Mouse (Mus musculus) hindbrain, embryonic 12.5 days (tissue): ENCODE data around the gene Rasgef1c. TPM values are rescaled to one million over a fixed set of nuclear protein-coding genes. Genes with fewer than 3 reads are reported as not detected.

Experiments
- ATAC-seq: fragments of 200-750 bp; cut with Nextera tagmentation; 2 replicates; pipeline ENCODE4 v1.8.0; 2017; ENCODE audit warnings: moderate TSS enrichment; ENCODE audit not compliant: low FRiP score
- H3K27ac ChIP-seq: fragments of 300-500 bp; sonication (generic); 2 replicates; pipeline ENCODE4 v1.5.1; 2016; ENCODE audit warnings: mild to moderate bottlenecking
- H3K27me3 ChIP-seq: fragments of 300-500 bp; sonication (generic); 2 replicates; pipeline ENCODE4 v1.6.1; 2016; ENCODE audit warnings: mild to moderate bottlenecking
- H3K36me3 ChIP-seq: fragments of 300-500 bp; sonication (generic); 2 replicates; pipeline ENCODE4 v1.6.1; 2016; ENCODE audit warnings: mild to moderate bottlenecking
- H3K4me1 ChIP-seq: fragments of 300-500 bp; sonication (generic); 2 replicates; pipeline ENCODE4 v1.6.1; 2016
- H3K4me2 ChIP-seq: fragments of 300-500 bp; sonication (generic); replicated peaks from 2 replicates; pipeline ENCODE4 v1.6.1; 2016; ENCODE audit warnings: mild to moderate bottlenecking
- H3K4me3 ChIP-seq: fragments of 300-500 bp; sonication (generic); 2 replicates; pipeline ENCODE4 v1.5.1; 2016; ENCODE audit warnings: mild to moderate bottlenecking
- H3K9ac ChIP-seq: fragments of 300-500 bp; sonication (generic); 2 replicates; pipeline ENCODE4 v1.6.1; 2016; ENCODE audit warnings: mild to moderate bottlenecking, moderate library complexity
- H3K9me3 ChIP-seq: fragments of 300-500 bp; sonication (generic); replicated peaks from 2 replicates; pipeline ENCODE4 v1.6.1; 2016; ENCODE audit warnings: mild to moderate bottlenecking
- WGBS: fragments of 180-500 bp; shearing (Covaris S2); methylation state at CpG from one replicate; pipeline ENCODE4 v1.1.7; 2016; 5-methylcytosine and 5-hydroxymethylcytosine counted together
- polyA plus RNA-seq: library from polyadenylated mRNA; unstranded; fragments of >200 nt; fragmentation: Nextera tagmentation; extraction: Ambion mirVana; gene quantifications from 2 replicates; pipeline ENCODE4 v1.2.1, GENCODE M21; 2016

Rasgef1c gene
- polyA plus RNA-seq, 1 experiment from 2014 or later, result 5.3 TPM

DNA sequence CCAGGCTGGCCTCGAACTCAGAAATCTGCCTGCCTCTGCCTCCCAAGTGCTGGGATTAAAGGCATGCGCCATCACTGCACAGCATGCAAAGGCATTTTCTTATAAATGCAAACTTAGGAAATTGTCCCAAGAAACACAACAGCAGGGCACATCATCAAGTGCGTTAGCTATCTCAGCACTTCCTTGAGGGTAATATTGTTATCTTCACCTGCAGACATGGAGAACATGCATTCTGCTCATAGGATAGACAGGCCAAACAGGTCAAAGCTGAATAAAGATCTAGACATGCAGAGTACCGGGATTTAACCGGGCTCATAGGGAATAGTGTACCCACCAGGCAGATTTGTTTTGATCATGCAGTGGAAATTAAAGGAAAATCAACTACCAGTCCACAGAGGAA lies 9.6 kb upstream of the Rasgef1c start:
- Histone ChIP-seq H3K27ac (no peak overlapping the region), H3K9me3 (no peaks in the 10 kb centered on the region), H3K4me1 (no peaks in the 10 kb centered on the region), H3K36me3 (peaks cover 10% of the 10 kb centered on the region; the same call in 1 of the 2 replicates), H3K9ac (no peak overlapping the region), H3K4me2 (no peak overlapping the region), H3K27me3 (no peaks in the 10 kb centered on the region), H3K4me3 (no peak overlapping the region)
- WGBS, result 92% methylated on average over 5 of the region's 5 CpGs
- no peak for ATAC-seq

DNA sequence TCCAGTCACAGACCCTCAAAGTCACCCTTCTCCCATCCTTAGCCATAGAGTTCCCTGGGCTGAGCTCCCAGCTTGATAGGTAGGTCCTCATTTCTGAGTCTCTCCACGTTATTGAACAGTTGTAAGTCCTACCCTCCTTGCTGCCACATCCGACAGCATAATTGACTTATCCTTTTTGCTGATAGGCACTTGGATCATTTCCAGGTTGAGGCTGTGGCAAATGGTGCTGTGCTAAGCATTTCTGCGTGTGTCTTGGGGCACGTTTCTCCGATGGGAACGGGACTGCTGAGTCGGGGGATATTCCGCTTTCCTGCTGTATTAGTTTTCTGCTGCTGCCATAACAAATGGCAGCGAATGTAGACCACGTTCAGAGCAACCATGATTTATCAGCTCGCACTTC lies 7.8 kb upstream of the Rasgef1c start:
- Histone ChIP-seq H3K9me3 (peaks cover 8% of the 10 kb centered on the region; the same call in 1 of the 2 replicates), H3K4me2 (no peak overlapping the region), H3K27ac (no peak overlapping the region), H3K36me3 (peaks cover 4% of the 10 kb centered on the region; the same call in 1 of the 2 replicates), H3K27me3 (peaks cover 2% of the 10 kb centered on the region; the same call in 1 of the 2 replicates), H3K4me1 (no peaks in the 10 kb centered on the region), H3K9ac (no peak overlapping the region), H3K4me3 (no peak overlapping the region)
- ATAC-seq, result no peak
- WGBS, result 74% methylated on average over 11 of the region's 11 CpGs

DNA sequence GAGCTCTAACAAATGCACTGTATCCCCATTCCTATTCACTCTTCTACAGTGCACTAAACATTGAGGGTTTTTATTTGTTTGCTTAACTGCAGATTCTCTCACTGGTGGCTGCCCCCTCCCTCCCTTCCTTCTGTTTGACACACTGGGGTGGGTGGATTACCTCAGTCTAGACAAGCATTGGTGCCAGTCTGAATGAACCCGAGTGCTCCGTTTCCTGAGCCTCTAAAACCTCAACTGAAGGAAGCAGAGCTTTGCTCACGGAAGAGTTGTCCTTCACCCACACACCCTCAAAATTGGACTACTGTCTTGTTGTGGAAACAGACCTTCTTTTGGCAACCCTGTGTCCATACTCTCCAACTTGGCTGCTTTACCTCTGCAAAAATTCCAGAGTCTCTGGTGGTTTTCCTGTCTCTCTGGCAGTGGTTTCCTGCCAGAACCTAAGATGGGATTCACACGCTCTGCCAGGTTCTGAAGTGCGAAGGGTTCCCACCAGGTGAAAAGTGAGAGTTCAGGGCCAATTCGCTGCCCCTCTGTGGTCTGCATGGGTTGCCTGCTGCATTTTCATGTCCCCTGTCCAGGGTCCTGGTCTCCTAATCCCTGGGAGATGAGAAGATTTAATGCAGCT lies 5.6 kb upstream of the Rasgef1c start:
- no peak overlapping the region for H3K27ac ChIP-seq
- H3K4me1 ChIP-seq, result no peaks in the 10 kb centered on the region
- no peak overlapping the region for H3K4me2 ChIP-seq
- H3K27me3 ChIP-seq, result peaks cover 23% of the 10 kb centered on the region
- no peak for ATAC-seq
- peaks cover 8% of the 10 kb centered on the region; the same call in 1 of the 2 replicates for H3K9me3 ChIP-seq
- no peaks in the 10 kb centered on the region for H3K36me3 ChIP-seq
- H3K9ac ChIP-seq, result no peak overlapping the region
- 68% methylated on average over 6 of the region's 6 CpGs for WGBS
- no peak overlapping the region for H3K4me3 ChIP-seq

DNA sequence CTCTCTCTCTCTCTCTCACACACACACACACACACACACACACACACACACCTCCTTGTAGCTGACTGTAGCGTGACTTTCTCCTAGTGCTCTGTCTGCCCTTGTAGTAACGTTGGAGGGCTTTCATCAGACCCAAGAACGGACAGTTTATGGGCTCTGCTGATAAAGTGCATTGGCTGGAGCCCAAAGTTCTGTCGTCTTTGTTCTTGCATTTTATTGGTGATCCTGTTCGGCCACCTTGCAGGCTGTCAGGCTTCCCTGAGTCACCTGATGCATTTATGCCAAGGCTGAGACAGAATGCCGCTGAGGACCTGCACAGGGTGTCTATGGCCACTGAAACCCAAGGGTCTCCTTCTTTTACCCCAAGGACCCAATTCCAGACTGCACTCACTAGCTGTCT lies 1.6 kb upstream of the Rasgef1c start:
- Histone ChIP-seq H3K9me3 (peaks cover 8% of the 10 kb centered on the region; the same call in 1 of the 2 replicates), H3K9ac (no peak overlapping the region), H3K4me1 (peaks cover 6% of the 10 kb centered on the region), H3K36me3 (no peaks in the 10 kb centered on the region), H3K4me2 (no peak overlapping the region), H3K4me3 (no peak overlapping the region), H3K27ac (no peak overlapping the region), H3K27me3 (peaks cover 41% of the 10 kb centered on the region)
- 77% methylated on average over 6 of the region's 6 CpGs for whole genome bisulfite sequencing
- no peak for ATAC-seq

DNA sequence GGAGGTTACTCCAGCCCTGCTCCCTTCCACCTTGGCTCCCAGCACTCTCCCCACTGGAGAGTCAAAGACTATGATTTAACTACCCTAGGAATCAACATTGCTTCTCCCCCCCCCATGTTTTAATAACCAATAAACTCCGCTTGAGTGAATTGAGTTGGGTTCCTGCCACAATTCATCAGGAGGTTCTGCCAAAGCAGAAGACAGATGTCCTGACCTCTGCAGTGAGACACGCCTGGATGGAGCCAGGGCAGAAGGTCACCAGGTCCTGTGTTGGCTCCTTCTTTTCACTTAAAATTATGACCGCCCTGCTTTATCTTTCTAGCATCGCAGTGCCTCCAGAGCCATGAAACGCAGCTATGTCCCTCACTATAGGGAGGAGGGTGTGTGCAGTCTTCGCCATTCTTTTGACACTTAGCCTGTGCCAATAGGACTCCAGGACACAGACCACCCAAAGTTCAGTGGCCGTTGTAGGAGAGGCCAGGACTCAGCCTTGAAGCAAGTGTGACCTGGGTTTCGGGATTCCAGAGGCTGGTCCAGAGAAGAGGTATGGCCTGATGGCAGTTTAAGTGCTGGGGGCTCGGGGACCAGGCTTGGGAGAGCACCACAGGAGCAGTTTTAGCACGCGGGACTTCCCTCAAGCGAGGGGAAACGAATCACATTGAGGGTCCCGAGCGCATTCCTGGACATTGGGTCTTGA lies 525 bp upstream of the Rasgef1c start:
- Histone ChIP-seq H3K4me2 (peak overlapping the region; percentile 100), H3K36me3 (no peaks in the 10 kb centered on the region), H3K9ac (peak overlapping the region; percentile 78; the same call in 1 of the 2 replicates), H3K4me1 (peaks cover 6% of the 10 kb centered on the region), H3K27ac (no peak overlapping the region), H3K9me3 (peaks cover 8% of the 10 kb centered on the region; the same call in 1 of the 2 replicates), H3K27me3 (peaks cover 41% of the 10 kb centered on the region), H3K4me3 (peak overlapping the region; percentile 74)
- peak; percentile 46 for ATAC-seq
- 27% methylated on average over 15 of the region's 15 CpGs for WGBS

DNA sequence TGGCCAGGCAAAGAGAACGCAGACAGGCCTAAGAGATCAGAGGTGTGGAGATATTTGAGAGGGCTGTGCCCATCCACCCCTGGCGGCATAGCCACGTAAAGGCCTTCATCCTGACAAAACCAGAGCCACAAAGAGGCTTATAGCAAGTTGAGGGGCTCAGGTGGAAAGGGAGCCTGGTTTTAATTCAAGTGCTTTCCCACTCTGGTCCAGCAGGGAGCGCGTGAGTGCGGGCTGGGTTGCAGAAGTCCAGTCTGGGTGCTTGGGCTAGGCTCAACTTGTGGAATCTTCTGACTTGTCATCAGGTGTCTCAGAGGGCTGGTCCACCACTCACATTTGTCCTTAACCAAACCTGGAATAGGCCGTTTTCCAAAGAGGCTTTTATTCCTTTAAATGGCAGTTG lies 1.7 kb downstream of the Rasgef1c start:
- H3K36me3 ChIP-seq, result no peaks in the 10 kb centered on the region
- H3K27me3 ChIP-seq, result peaks cover 41% of the 10 kb centered on the region
- no peak overlapping the region for H3K27ac ChIP-seq
- 15% methylated on average over 7 of the region's 7 CpGs for WGBS
- no peak overlapping the region for H3K9ac ChIP-seq
- peaks cover 6% of the 10 kb centered on the region for H3K4me1 ChIP-seq
- ATAC-seq, result no peak
- H3K9me3 ChIP-seq, result no peaks in the 10 kb centered on the region
- no peak overlapping the region for H3K4me3 ChIP-seq
- no peak overlapping the region for H3K4me2 ChIP-seq

DNA sequence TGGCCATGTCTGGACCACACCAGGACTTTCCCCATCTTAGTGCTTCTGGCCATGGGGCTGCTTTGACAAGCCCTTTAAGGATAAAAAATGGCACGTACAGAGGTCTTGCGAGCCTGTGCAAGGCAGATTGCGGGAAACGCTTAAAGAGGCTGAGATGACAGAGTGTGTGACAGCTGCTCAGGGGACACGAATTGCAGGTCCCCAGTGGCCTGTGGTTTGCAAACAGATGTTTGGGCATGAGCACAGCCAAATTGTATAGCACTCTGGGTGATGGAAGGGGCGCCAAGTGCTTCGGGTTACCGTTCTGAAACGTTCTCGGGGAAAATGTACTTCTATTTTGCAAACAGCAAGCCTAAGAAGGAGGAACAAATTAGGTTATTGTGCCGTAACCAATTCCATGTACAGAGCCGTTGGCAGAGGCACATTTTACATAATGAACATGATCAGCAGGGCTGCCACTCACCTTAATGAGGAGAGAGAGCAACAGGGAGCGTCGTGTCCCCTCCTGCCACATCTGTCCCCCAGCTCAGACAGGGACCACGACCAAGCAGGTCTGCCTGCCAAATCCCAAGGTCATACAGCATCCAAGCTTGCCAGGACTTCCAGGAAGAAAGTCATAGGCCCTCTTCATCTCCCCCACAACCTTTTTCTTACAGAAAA lies 17.0 kb downstream of the Rasgef1c start:
- peaks cover 10% of the 10 kb centered on the region for H3K4me1 ChIP-seq
- H3K4me2 ChIP-seq, result no peak overlapping the region
- WGBS, result 46% methylated on average over 15 of the region's 15 CpGs
- H3K27ac ChIP-seq, result no peak overlapping the region; the same call in 1 of the 2 replicates
- no peaks in the 10 kb centered on the region for H3K36me3 ChIP-seq
- no peak overlapping the region for H3K9ac ChIP-seq
- H3K4me3 ChIP-seq, result no peak overlapping the region
- H3K27me3 ChIP-seq, result no peaks in the 10 kb centered on the region
- H3K9me3 ChIP-seq, result no peaks in the 10 kb centered on the region
- no peak; the same call in 1 of the 2 replicates for ATAC-seq

DNA sequence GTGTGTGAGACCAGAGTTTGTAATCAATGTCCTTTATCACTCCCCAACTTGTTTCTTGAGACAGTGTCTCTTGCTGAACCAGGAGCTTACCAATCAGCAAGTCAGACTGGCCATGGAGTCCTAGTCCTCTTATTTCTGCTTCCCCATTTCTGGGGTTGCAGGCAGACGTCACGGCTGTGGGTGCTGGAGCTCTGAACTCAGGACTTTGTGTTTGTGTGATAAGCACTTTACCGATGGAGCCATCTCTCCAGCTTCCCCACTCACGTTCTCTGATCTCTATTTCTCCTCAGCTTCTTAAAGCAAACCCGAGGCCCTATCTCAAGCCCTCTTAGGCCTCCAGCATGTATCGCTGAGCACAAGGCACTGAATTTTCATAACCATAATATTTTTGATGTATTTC lies 17.7 kb downstream of the Rasgef1c start:
- H3K9me3 ChIP-seq, result no peaks in the 10 kb centered on the region
- no peaks in the 10 kb centered on the region for H3K27me3 ChIP-seq
- H3K9ac ChIP-seq, result no peak overlapping the region
- no peak overlapping the region for H3K4me2 ChIP-seq
- H3K27ac ChIP-seq, result no peak overlapping the region
- peaks cover 10% of the 10 kb centered on the region for H3K4me1 ChIP-seq
- ATAC-seq, result no peak
- no peak overlapping the region for H3K4me3 ChIP-seq
- WGBS, result 86% methylated on average over 6 of the region's 6 CpGs
- H3K36me3 ChIP-seq, result no peaks in the 10 kb centered on the region

DNA sequence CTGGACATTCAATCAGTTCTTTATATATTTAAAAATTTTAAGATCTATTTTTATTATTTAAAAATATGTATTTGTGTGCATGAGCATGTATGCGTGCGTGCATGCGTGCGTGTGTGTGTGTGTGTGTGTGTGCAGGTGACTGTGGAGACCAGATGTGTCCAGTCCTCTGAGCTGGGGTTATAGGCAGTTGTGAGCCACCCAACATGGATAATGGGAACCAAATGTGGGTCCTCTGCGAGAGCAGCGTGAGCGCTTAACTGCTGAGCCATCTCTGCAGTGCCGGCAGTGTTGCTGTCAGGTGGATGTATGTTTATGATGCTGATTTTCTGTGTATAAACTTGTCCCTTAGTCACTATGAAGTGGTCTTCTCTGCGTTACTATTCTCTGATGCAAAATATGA lies 21.9 kb downstream of the Rasgef1c start:
- peaks cover 23% of the 10 kb centered on the region for H3K4me1 ChIP-seq
- H3K4me2 ChIP-seq, result no peak overlapping the region
- H3K9me3 ChIP-seq, result no peaks in the 10 kb centered on the region
- no peak for ATAC-seq
- H3K36me3 ChIP-seq, result no peaks in the 10 kb centered on the region
- H3K4me3 ChIP-seq, result no peak overlapping the region
- H3K27ac ChIP-seq, result no peak overlapping the region
- no peaks in the 10 kb centered on the region for H3K27me3 ChIP-seq
- 72% methylated on average over 9 of the region's 9 CpGs for WGBS
- H3K9ac ChIP-seq, result no peak overlapping the region

DNA sequence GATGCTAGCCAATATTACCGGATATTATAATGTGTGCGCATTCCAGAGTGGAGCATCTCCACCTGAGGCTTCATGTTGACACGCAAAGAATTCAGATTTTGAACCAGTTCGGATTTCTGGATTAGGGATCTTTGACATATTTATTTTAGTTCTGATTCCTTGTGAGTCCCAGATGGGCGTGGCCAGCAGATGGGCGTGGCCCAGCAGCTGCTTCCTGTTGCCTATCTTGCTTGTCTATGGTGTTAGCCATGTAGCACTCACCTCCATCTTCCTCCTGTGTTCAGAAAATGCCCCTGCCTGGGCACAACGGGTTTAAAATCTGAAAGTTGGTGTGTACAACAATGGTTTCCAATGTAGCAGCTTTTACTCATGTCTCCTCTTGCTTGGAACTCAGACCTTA lies 24.5 kb downstream of the Rasgef1c start:
- Histone ChIP-seq H3K4me1 (peaks cover 22% of the 10 kb centered on the region), H3K36me3 (no peaks in the 10 kb centered on the region), H3K27me3 (no peaks in the 10 kb centered on the region), H3K9me3 (no peaks in the 10 kb centered on the region), H3K9ac (no peak overlapping the region), H3K4me2 (no peak overlapping the region), H3K27ac (peak overlapping the region; percentile 67; the same call in 1 of the 2 replicates), H3K4me3 (no peak overlapping the region)
- 77% methylated on average over 7 of the region's 7 CpGs for WGBS
- no peak for ATAC-seq

DNA sequence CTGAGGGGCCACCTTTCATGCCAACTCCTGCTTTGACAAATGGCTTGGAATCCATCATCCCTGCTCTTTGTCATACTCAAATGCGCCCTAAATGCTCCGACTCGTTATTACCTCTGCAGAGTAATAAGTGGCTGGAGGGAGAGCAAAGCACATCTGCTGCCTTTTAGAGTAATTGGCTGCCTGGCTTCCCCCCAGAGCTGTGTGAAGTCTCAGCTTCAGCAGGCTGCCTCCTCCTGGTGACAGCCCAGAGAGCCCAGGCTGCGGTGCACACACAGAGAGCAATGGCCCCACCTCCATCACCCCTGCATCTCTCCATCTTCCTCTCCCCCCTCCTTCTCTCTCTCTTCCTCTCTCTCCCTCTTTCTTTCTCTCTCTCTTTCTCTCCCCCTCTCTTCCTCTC lies 25.5 kb downstream of the Rasgef1c start:
- peak; percentile 69 for ATAC-seq
- no peak overlapping the region for H3K4me3 ChIP-seq
- no peaks in the 10 kb centered on the region for H3K9me3 ChIP-seq
- peak overlapping the region; percentile 18; the same call in 1 of the 2 replicates for H3K9ac ChIP-seq
- no peaks in the 10 kb centered on the region for H3K27me3 ChIP-seq
- H3K4me2 ChIP-seq, result peak overlapping the region; percentile 2; the same call in 1 of the 2 replicates
- peaks cover 31% of the 10 kb centered on the region for H3K4me1 ChIP-seq
- H3K36me3 ChIP-seq, result no peaks in the 10 kb centered on the region
- 15% methylated on average over 4 of the region's 4 CpGs for WGBS
- peak overlapping the region; percentile 67 for H3K27ac ChIP-seq

DNA sequence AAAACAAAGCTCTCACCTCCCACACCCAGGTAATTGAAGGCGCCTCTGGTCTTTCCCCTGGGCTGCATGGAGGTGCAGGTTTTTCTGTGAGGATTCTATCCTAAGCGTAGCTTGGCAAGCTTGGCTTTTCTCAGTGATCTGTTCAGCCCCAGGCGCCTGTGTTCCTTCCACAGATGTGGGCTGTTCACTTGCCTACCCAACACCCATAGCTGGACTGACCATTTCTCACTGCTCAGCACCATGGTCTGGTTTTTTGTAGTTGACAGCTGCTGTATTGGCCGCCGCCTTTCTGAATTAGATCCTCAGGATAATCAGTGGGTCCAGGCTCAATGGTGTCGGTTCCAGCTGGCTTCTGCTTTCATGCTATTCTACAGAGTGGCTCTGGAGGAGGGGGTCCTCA lies 26.0 kb downstream of the Rasgef1c start:
- H3K27ac ChIP-seq, result no peak overlapping the region

More for the DNA sequence above, 26.0 kb downstream of the Rasgef1c start:
- peaks cover 36% of the 10 kb centered on the region for H3K4me1 ChIP-seq
- no peak for ATAC-seq
- H3K4me2 ChIP-seq, result peak overlapping the region; percentile 2; the same call in 1 of the 2 replicates
- H3K36me3 ChIP-seq, result no peaks in the 10 kb centered on the region
- H3K27me3 ChIP-seq, result no peaks in the 10 kb centered on the region
- no peaks in the 10 kb centered on the region for H3K9me3 ChIP-seq
- no peak overlapping the region for H3K4me3 ChIP-seq
- WGBS, result 67% methylated on average over 6 of the region's 6 CpGs
- H3K9ac ChIP-seq, result no peak overlapping the region
